Mouse (Mus musculus) heart, embryonic 16.5 days (tissue): ENCODE data around the gene Slc11a1. TPM values are rescaled to one million over a fixed set of nuclear protein-coding genes. Genes with fewer than 3 reads are reported as not detected.

ENCODE experiments used
- ATAC-seq: fragments of 200-750 bp; cut with Nextera tagmentation; replicated peaks from 2 replicates; pipeline ENCODE4 v1.8.0; 2017; ENCODE audit warnings: moderate number of reproducible peaks; ENCODE audit not compliant: insufficient read depth, low FRiP score; ENCODE audit errors: extremely low read depth
- H3K27ac ChIP-seq: fragments of 300-500 bp; sonication (generic); 2 replicates; pipeline ENCODE4 v1.5.1; 2014; ENCODE audit warnings: mild to moderate bottlenecking, low read length, control low read depth, moderate library complexity
- H3K27me3 ChIP-seq: fragments of 300-500 bp; sonication (generic); 2 replicates; pipeline ENCODE4 v1.6.1; 2014; ENCODE audit warnings: low read length, mixed read lengths; ENCODE audit not compliant: control insufficient read depth, insufficient read depth
- H3K36me3 ChIP-seq: fragments of 300-500 bp; sonication (generic); 2 replicates; pipeline ENCODE4 v1.6.1; 2014; ENCODE audit not compliant: control insufficient read depth, insufficient read depth
- H3K4me1 ChIP-seq: fragments of 300-500 bp; sonication (generic); 2 replicates; pipeline ENCODE4 v1.6.1; 2014; ENCODE audit warnings: low read length, mixed read lengths; ENCODE audit not compliant: control insufficient read depth, insufficient read depth
- H3K4me2 ChIP-seq: fragments of 300-500 bp; sonication (generic); 2 replicates; pipeline ENCODE4 v1.6.1; 2014; ENCODE audit warnings: low read depth, mild to moderate bottlenecking, control low read depth, low read length
- H3K4me3 ChIP-seq: fragments of 300-500 bp; sonication (generic); 2 replicates; pipeline ENCODE4 v1.5.1; 2014; ENCODE audit warnings: mild to moderate bottlenecking, control low read depth, low read length
- H3K9ac ChIP-seq: fragments of 300-500 bp; sonication (generic); 2 replicates; pipeline ENCODE4 v1.6.1; 2014; ENCODE audit warnings: low read length, control low read depth
- H3K9me3 ChIP-seq: fragments of 300-500 bp; sonication (generic); replicated peaks from 2 replicates; pipeline ENCODE4 v1.6.1; 2016; ENCODE audit warnings: low read length; ENCODE audit not compliant: control insufficient read depth
- WGBS: fragments of 180-500 bp; shearing (Covaris S2); extraction: QIAGEN DNeasy Blood & Tissue Kit; methylation state at CpG from one replicate; pipeline ENCODE4 v1.1.7; 2014; 5-methylcytosine and 5-hydroxymethylcytosine counted together
- polyA plus RNA-seq: library from polyadenylated mRNA; unstranded; fragments of >200 nt; fragmentation: Nextera tagmentation; extraction: Ambion mirVana; gene quantifications from 2 replicates; pipeline ENCODE4 v1.2.1, GENCODE M21; 2015

The Slc11a1 gene
- polyA plus RNA-seq, 1 experiment from 2014 or later = 4.3 TPM

DNA sequence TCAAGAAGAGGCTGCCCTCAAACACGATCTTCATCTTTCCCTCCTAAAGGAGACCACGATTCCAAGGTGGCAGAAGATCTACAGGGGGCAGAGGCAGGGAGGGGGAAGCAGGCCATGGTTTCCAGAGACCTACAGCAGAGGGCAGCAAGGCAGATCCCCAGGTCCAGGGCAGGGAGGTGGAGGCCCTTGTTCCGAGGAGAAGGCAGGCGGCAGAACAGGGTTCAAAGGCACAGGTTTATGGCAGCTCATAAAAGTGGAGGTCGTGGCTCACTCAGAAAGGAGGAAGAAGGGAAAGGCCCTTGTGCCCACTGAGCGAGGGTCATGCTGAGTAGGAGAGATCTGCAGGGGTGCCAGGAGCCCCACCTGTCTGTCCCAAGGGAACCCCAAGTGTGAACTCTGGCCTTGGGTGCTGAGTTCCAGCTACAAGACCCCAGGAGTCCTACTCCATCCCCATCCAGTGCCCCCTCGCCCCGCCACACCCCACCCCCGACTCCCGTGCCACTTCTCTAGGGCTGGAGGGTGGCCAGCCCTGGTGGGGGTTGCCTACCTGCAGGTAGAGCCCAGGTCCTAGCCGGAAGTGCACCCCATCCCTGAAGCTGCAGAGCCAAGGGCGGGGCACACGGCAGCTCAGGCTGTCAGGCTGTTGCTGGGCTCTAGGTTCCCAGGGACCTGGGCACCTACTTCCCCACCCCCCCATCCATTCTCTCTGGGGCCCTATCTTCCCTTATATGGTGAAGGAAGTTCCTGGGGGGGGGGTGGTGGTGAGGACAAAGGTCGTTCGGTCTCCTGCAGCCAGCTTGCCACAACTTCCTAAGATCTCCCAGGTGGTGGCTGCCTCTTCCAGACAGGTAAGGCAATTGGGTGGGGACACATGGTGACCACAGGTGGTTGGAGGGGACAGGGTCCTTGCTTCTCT is 33.9 kb downstream of the Slc11a1 start, which contains the start of gene Vil1:
Vil1 (plus strand) TSS at position 788 of the 916 bp plus-strand sequence.
- no peaks in the 10 kb centered on the region for H3K4me1 ChIP-seq

GRCm38 (mm10) chr1:74411753-74412325 is 36.8 kb downstream of the Slc11a1 start:
- Histone ChIP-seq H3K4me1 (no peaks in the 10 kb centered on the region), H3K4me3 (no peak overlapping the region), H3K27ac (no peak overlapping the region), H3K4me2 (no peak overlapping the region), H3K27me3 (no peaks in the 10 kb centered on the region), H3K36me3 (no peaks in the 10 kb centered on the region), H3K9me3 (no peaks in the 10 kb centered on the region), H3K9ac (no peak overlapping the region)
- 49% methylated on average over 2 of the region's 2 CpGs for WGBS
- no peak for ATAC-seq

More for the DNA sequence above, 33.9 kb downstream of the Slc11a1 start, which contains the start of gene Vil1:
- H3K9ac ChIP-seq = no peak within 1 kb of the TSS
- no peaks in the 10 kb centered on the region for H3K36me3 ChIP-seq
- no peak within 1 kb of the TSS for H3K4me3 ChIP-seq
- no peak within 1 kb of the TSS for H3K27ac ChIP-seq
- H3K9me3 ChIP-seq = no peaks in the 10 kb centered on the region
- 56% methylated on average over 14 of the region's 15 CpGs for WGBS
- no peaks in the 10 kb centered on the region for H3K27me3 ChIP-seq
- ATAC-seq = no peak
- no peak within 1 kb of the TSS for H3K4me2 ChIP-seq

- WGBS = 76% methylated on average over 8 of the region's 8 CpGs
- Histone ChIP-seq H3K4me1 (no peaks in the 10 kb centered on the region), H3K27ac (no peak overlapping the region), H3K9me3 (no peaks in the 10 kb centered on the region), H3K27me3 (no peaks in the 10 kb centered on the region), H3K4me3 (no peak overlapping the region), H3K36me3 (no peaks in the 10 kb centered on the region), H3K4me2 (no peak overlapping the region), H3K9ac (no peak overlapping the region)
- ATAC-seq = no peak
Observed at GRCm38 (mm10) chr1:74412711-74413110, 37.7 kb downstream of the Slc11a1 start.

GRCm38 (mm10) chr1:74415143-74415542 is 40.1 kb downstream of the Slc11a1 start:
- H3K4me1 ChIP-seq = peaks cover 2% of the 10 kb centered on the region; the same call in 1 of the 2 replicates
- H3K36me3 ChIP-seq = no peaks in the 10 kb centered on the region
- H3K4me3 ChIP-seq = no peak overlapping the region
- no peak overlapping the region for H3K4me2 ChIP-seq
- ATAC-seq = no peak
- no peaks in the 10 kb centered on the region for H3K27me3 ChIP-seq
- no peaks in the 10 kb centered on the region for H3K9me3 ChIP-seq
- H3K9ac ChIP-seq = no peak overlapping the region
- H3K27ac ChIP-seq = no peak overlapping the region
- 47% methylated on average over 4 of the region's 4 CpGs for WGBS

GRCm38 (mm10) chr1:74418747-74419439 is 43.9 kb downstream of the Slc11a1 start:
- Histone ChIP-seq H3K4me2 (no peak overlapping the region), H3K4me1 (peaks cover 7% of the 10 kb centered on the region), H3K27me3 (no peaks in the 10 kb centered on the region), H3K9ac (no peak overlapping the region), H3K4me3 (no peak overlapping the region), H3K36me3 (no peaks in the 10 kb centered on the region), H3K27ac (no peak overlapping the region), H3K9me3 (no peaks in the 10 kb centered on the region)
- no peak for ATAC-seq
- WGBS = 66% methylated on average over 17 of the region's 17 CpGs

GRCm38 (mm10) chr1:74419440-74419794 is 44.4 kb downstream of the Slc11a1 start:
- no peaks in the 10 kb centered on the region for H3K36me3 ChIP-seq
- H3K4me1 ChIP-seq = peaks cover 7% of the 10 kb centered on the region
- H3K9ac ChIP-seq = no peak overlapping the region
- 40% methylated on average over 9 of the region's 9 CpGs for WGBS
- no peak overlapping the region for H3K4me3 ChIP-seq
- H3K27ac ChIP-seq = no peak overlapping the region
- H3K9me3 ChIP-seq = no peaks in the 10 kb centered on the region
- no peaks in the 10 kb centered on the region for H3K27me3 ChIP-seq
- H3K4me2 ChIP-seq = no peak overlapping the region
- ATAC-seq = no peak

DNA sequence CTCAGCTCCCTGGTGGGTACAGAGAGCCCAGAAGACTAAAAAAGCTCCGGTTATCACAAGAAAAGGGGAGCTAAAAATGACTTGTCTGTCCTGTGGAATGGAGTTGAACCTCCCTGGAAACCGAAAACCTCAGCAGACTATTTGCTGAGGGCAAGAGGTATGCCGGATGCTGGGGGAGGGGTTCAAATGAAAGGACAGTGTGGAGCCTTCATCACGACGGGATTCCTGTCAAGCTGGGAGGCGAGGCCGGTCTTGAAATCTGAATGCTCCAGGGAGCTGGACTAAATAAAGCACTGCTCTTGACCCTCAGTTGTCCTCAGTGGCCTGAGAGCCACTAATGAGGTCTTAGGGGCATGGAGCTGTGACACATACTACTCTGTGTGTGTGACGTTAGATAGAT is 48.2 kb downstream of the Slc11a1 start:
- no peak overlapping the region for H3K27ac ChIP-seq
- H3K36me3 ChIP-seq = no peaks in the 10 kb centered on the region
- no peak for ATAC-seq
- peaks cover 7% of the 10 kb centered on the region for H3K4me1 ChIP-seq
- H3K4me2 ChIP-seq = no peak overlapping the region
- H3K4me3 ChIP-seq = no peak overlapping the region
- 29% methylated on average over 8 of the region's 8 CpGs for WGBS
- no peaks in the 10 kb centered on the region; the same call in 1 of the 2 replicates for H3K27me3 ChIP-seq
- H3K9me3 ChIP-seq = no peaks in the 10 kb centered on the region
- H3K9ac ChIP-seq = no peak overlapping the region

DNA sequence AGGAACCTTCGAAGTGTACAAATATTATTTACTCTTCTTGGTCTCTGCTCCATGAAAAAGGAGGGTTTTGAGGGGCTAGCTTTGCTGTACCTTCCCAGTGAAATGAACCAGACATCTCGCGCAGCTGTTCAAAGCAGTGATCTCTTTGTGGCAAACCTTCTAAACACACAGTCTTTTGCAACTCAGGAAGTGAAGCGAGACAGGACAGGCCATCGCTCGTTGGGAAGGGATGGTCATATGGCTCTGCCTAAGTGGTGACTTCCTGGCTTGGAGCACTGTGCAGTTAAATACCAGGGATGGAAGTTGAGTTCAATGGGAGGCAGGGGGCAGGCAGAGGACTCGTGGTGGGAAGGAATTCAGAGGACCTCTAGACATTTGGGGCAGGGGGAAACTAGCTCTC is 50.9 kb downstream of the Slc11a1 start:
- no peaks in the 10 kb centered on the region for H3K36me3 ChIP-seq
- no peak for ATAC-seq
- H3K9ac ChIP-seq = no peak overlapping the region
- no peak overlapping the region for H3K27ac ChIP-seq
- H3K4me3 ChIP-seq = no peak overlapping the region
- no peak overlapping the region for H3K4me2 ChIP-seq
- H3K9me3 ChIP-seq = no peaks in the 10 kb centered on the region
- peaks cover 5% of the 10 kb centered on the region for H3K4me1 ChIP-seq
- H3K27me3 ChIP-seq = no peaks in the 10 kb centered on the region; the same call in 1 of the 2 replicates
- 61% methylated on average over 7 of the region's 7 CpGs for WGBS

DNA sequence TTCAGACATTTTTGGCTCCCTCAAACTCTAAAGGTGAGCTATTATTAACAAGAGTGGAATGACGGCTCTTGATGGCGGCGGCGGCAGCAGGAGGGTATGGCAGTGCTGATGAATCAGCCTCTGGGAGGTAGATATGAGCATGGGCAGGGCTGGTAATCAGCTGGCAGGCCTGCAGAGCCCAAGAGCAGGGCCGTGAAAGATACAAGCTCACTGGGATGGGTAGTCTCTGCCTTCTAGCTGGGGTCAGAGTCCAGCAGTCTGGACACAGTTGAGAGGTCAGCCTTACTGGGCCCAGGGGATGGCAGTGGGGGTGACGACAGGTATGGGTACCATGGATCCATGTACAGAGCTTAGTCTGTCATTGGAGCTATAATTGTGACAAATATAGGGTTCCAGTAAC is 58.2 kb downstream of the Slc11a1 start:
- H3K4me3 ChIP-seq = no peak overlapping the region
- H3K27me3 ChIP-seq = no peaks in the 10 kb centered on the region
- H3K9ac ChIP-seq = no peak overlapping the region
- no peak for ATAC-seq
- 43% methylated on average over 6 of the region's 6 CpGs for WGBS
- H3K9me3 ChIP-seq = no peaks in the 10 kb centered on the region
- H3K4me2 ChIP-seq = no peak overlapping the region
- peaks cover 10% of the 10 kb centered on the region; the same call in 1 of the 2 replicates for H3K36me3 ChIP-seq
- no peak overlapping the region for H3K27ac ChIP-seq
- H3K4me1 ChIP-seq = peaks cover 6% of the 10 kb centered on the region; the same call in 1 of the 2 replicates
